Mouse (Mus musculus): Measurements from ENCODE around the gene Nfe2l1. TPM values are rescaled to one million over a fixed set of nuclear protein-coding genes. Genes with fewer than 3 reads are reported as not detected.
A peak's percentile ranks its signal among the peaks of the same experiment; 100 is the strongest.

Gene Nfe2l1
- polyA plus RNA-seq, 1 experiment from 2014 or later = 49.3 TPM

- peak overlapping the region; percentile 64 for H3K9ac ChIP-seq
- DNase-seq (ENCODE audit: low spot score) (no peak), ATAC-seq (ENCODE audit: low FRiP score) (no peak)
- peaks cover 34% of the 10 kb centered on the region for H3K36me3 ChIP-seq (replicated peaks; ENCODE audit: control insufficient read depth, insufficient read depth)
- no peaks in the 10 kb centered on the region for H3K27me3 ChIP-seq (ENCODE audit: control insufficient read depth, insufficient read depth, low read length)
- 79% methylated on average over 2 of the region's 2 CpGs for WGBS
- H3K27ac ChIP-seq = 0 out of 2 replicates have a peak overlapping the region, but pooled peaks have one; percentile 89
- no peaks in the 10 kb centered on the region for H3K9me3 ChIP-seq (ENCODE audit: control insufficient read depth, low read length)
- no peak overlapping the region for H3K4me3 ChIP-seq (replicated peaks; ENCODE audit: low read length)
- H3K4me1 ChIP-seq (replicated peaks; ENCODE audit: control insufficient read depth, insufficient read depth, low read length) = peaks cover 67% of the 10 kb centered on the region
- H3K4me2 ChIP-seq (replicated peaks) = peak overlapping the region; percentile 67
Measured at GRCm38 (mm10) chr11:96826481-96826880, 3.3 kb downstream of the Nfe2l1 start.

- H3K9me3 ChIP-seq (ENCODE audit: control insufficient read depth, low read length) = no peaks in the 10 kb centered on the region
- peak overlapping the region; percentile 64 for H3K9ac ChIP-seq
- H3K4me3 ChIP-seq (replicated peaks; ENCODE audit: low read length) = peak overlapping the region; percentile 47
- 35% methylated on average over 7 of the region's 7 CpGs for WGBS
- DNase-seq (ENCODE audit: low spot score) (no peak), ATAC-seq (ENCODE audit: low FRiP score) (no peak)
- H3K4me2 ChIP-seq (replicated peaks) = peak overlapping the region; percentile 67
- peaks cover 50% of the 10 kb centered on the region for H3K36me3 ChIP-seq (replicated peaks; ENCODE audit: control insufficient read depth, insufficient read depth)
- H3K4me1 ChIP-seq (replicated peaks; ENCODE audit: control insufficient read depth, insufficient read depth, low read length) = peaks cover 63% of the 10 kb centered on the region
- H3K27ac ChIP-seq = peak overlapping the region; percentile 89
- H3K27me3 ChIP-seq (ENCODE audit: control insufficient read depth, insufficient read depth, low read length) = no peaks in the 10 kb centered on the region
Measured at GRCm38 (mm10) chr11:96824783-96825495, 4.8 kb downstream of the Nfe2l1 start.

GRCm38 (mm10) chr11:96823880-96824782 lies 5.6 kb downstream of the Nfe2l1 start:
- Histone ChIP-seq H3K9ac (peak overlapping the region; percentile 64), H3K9me3 (ENCODE audit: control insufficient read depth, low read length) (no peaks in the 10 kb centered on the region), H3K27ac (peak overlapping the region; percentile 89), H3K4me3 (replicated peaks; ENCODE audit: low read length) (peak overlapping the region; percentile 47), H3K4me1 (replicated peaks; ENCODE audit: control insufficient read depth, insufficient read depth, low read length) (peaks cover 62% of the 10 kb centered on the region), H3K4me2 (replicated peaks) (peak overlapping the region; percentile 67), H3K27me3 (ENCODE audit: control insufficient read depth, insufficient read depth, low read length) (no peaks in the 10 kb centered on the region), H3K36me3 (replicated peaks; ENCODE audit: control insufficient read depth, insufficient read depth) (peaks cover 58% of the 10 kb centered on the region)
- 1% methylated on average over 24 of the region's 26 CpGs for WGBS
- DNase-seq (ENCODE audit: low spot score) (peak; percentile 86), ATAC-seq (ENCODE audit: low FRiP score) (peak; percentile 92)

- H3K4me1 ChIP-seq (replicated peaks; ENCODE audit: control insufficient read depth, insufficient read depth, low read length) = peaks cover 56% of the 10 kb centered on the region
- H3K36me3 ChIP-seq (replicated peaks; ENCODE audit: control insufficient read depth, insufficient read depth) = peaks cover 64% of the 10 kb centered on the region
- no peaks in the 10 kb centered on the region for H3K9me3 ChIP-seq (ENCODE audit: control insufficient read depth, low read length)
- H3K27me3 ChIP-seq (ENCODE audit: control insufficient read depth, insufficient read depth, low read length) = no peaks in the 10 kb centered on the region
- 7% methylated on average over 13 of the region's 13 CpGs for WGBS
- ATAC-seq (ENCODE audit: low FRiP score) (peak; percentile 39), DNase-seq (ENCODE audit: low spot score) (no peak)
- peak overlapping the region; percentile 47 for H3K4me3 ChIP-seq (replicated peaks; ENCODE audit: low read length)
- peak overlapping the region; percentile 89 for H3K27ac ChIP-seq
- peak overlapping the region; percentile 54 for H3K9ac ChIP-seq
- peak overlapping the region; percentile 67 for H3K4me2 ChIP-seq (replicated peaks)
Measured at GRCm38 (mm10) chr11:96823471-96823837, 6.3 kb downstream of the Nfe2l1 start.

GRCm38 (mm10) chr11:96822675-96823470 lies 6.9 kb downstream of the Nfe2l1 start:
- Histone ChIP-seq H3K9ac (peak overlapping the region; percentile 54), H3K27ac (0 out of 2 replicates have a peak overlapping the region, but pooled peaks have one; percentile 89), H3K9me3 (ENCODE audit: control insufficient read depth, low read length) (no peaks in the 10 kb centered on the region), H3K36me3 (replicated peaks; ENCODE audit: control insufficient read depth, insufficient read depth) (peaks cover 68% of the 10 kb centered on the region), H3K4me3 (replicated peaks; ENCODE audit: low read length) (peak overlapping the region; percentile 47), H3K27me3 (ENCODE audit: control insufficient read depth, insufficient read depth, low read length) (no peaks in the 10 kb centered on the region), H3K4me2 (replicated peaks) (peak overlapping the region; percentile 67), H3K4me1 (replicated peaks; ENCODE audit: control insufficient read depth, insufficient read depth, low read length) (peaks cover 50% of the 10 kb centered on the region)
- no peak for DNase-seq (ENCODE audit: low spot score)
- no peak for ATAC-seq (ENCODE audit: low FRiP score)
- WGBS = 40% methylated on average over 4 of the region's 4 CpGs

GRCm38 (mm10) chr11:96821956-96822355 lies 7.8 kb downstream of the Nfe2l1 start:
- WGBS = 94% methylated on average over 10 of the region's 10 CpGs
- Histone ChIP-seq H3K4me2 (replicated peaks) (no peak overlapping the region), H3K27ac (no peak overlapping the region), H3K4me1 (replicated peaks; ENCODE audit: control insufficient read depth, insufficient read depth, low read length) (peaks cover 42% of the 10 kb centered on the region), H3K36me3 (replicated peaks; ENCODE audit: control insufficient read depth, insufficient read depth) (peaks cover 68% of the 10 kb centered on the region), H3K9ac (0 out of 2 replicates have a peak overlapping the region, but pooled peaks have one; percentile 7), H3K27me3 (ENCODE audit: control insufficient read depth, insufficient read depth, low read length) (no peaks in the 10 kb centered on the region), H3K4me3 (replicated peaks; ENCODE audit: low read length) (no peak overlapping the region), H3K9me3 (ENCODE audit: control insufficient read depth, low read length) (no peaks in the 10 kb centered on the region)
- DNase-seq (ENCODE audit: low spot score) = no peak
- ATAC-seq (ENCODE audit: low FRiP score) = no peak

- Histone ChIP-seq H3K9ac (no peak overlapping the region), H3K4me2 (replicated peaks) (no peak overlapping the region), H3K36me3 (replicated peaks; ENCODE audit: control insufficient read depth, insufficient read depth) (peaks cover 90% of the 10 kb centered on the region), H3K27me3 (ENCODE audit: control insufficient read depth, insufficient read depth, low read length) (no peaks in the 10 kb centered on the region), H3K4me3 (replicated peaks; ENCODE audit: low read length) (no peak overlapping the region), H3K9me3 (ENCODE audit: control insufficient read depth, low read length) (no peaks in the 10 kb centered on the region), H3K27ac (no peak overlapping the region), H3K4me1 (replicated peaks; ENCODE audit: control insufficient read depth, insufficient read depth, low read length) (peaks cover 7% of the 10 kb centered on the region)
- WGBS = 79% methylated on average over 8 of the region's 8 CpGs
- DNase-seq (ENCODE audit: low spot score) (no peak), ATAC-seq (ENCODE audit: low FRiP score) (no peak)
Measured at GRCm38 (mm10) chr11:96818128-96818710, 11.5 kb downstream of the Nfe2l1 start.

GRCm38 (mm10) chr11:96816979-96817378 lies 12.8 kb downstream of the Nfe2l1 start:
- no peak overlapping the region for H3K27ac ChIP-seq
- WGBS = 65% methylated on average over 5 of the region's 5 CpGs

More at GRCm38 (mm10) chr11:96816979-96817378, 12.8 kb downstream of the Nfe2l1 start:
- Histone ChIP-seq H3K27me3 (ENCODE audit: control insufficient read depth, insufficient read depth, low read length) (no peaks in the 10 kb centered on the region), H3K36me3 (replicated peaks; ENCODE audit: control insufficient read depth, insufficient read depth) (peaks cover 99% of the 10 kb centered on the region), H3K4me2 (replicated peaks) (no peak overlapping the region), H3K9ac (no peak overlapping the region), H3K9me3 (ENCODE audit: control insufficient read depth, low read length) (no peaks in the 10 kb centered on the region), H3K4me1 (replicated peaks; ENCODE audit: control insufficient read depth, insufficient read depth, low read length) (no peaks in the 10 kb centered on the region), H3K4me3 (replicated peaks; ENCODE audit: low read length) (no peak overlapping the region)
- DNase-seq (ENCODE audit: low spot score) (no peak), ATAC-seq (ENCODE audit: low FRiP score) (no peak)
